Mouse (Mus musculus) intestine, embryonic 14.5 days (tissue): ENCODE measurements around the gene St6galnac3. TPM values are rescaled to one million over a fixed set of nuclear protein-coding genes. Genes with fewer than 3 reads are reported as not detected.

ENCODE experiments used
- ATAC-seq: fragments of 200-750 bp; cut with Nextera tagmentation; replicated peaks from 2 replicates; pipeline ENCODE4 v1.8.0; 2017; ENCODE audit warnings: low read depth, moderate number of reproducible peaks, moderate TSS enrichment, moderate library complexity; ENCODE audit not compliant: low FRiP score, low TSS enrichment
- DNase-seq: peaks from one replicate; pipeline ENCODE4 v3.0.0-alpha.2; 2018; ENCODE audit warnings: low spot score
- H3K27ac ChIP-seq: fragments of 300-500 bp; sonication (generic); 2 replicates; pipeline ENCODE4 v1.5.1; 2014; ENCODE audit warnings: low read depth, mild to moderate bottlenecking, control low read depth
- H3K27me3 ChIP-seq: fragments of 300-500 bp; sonication (generic); replicated peaks from 2 replicates; pipeline ENCODE4 v1.6.1; 2014; ENCODE audit warnings: low read length, control low read depth; ENCODE audit not compliant: control insufficient read depth, insufficient read depth
- H3K36me3 ChIP-seq: fragments of 300-500 bp; sonication (generic); 2 replicates; pipeline ENCODE4 v1.6.1; 2014; ENCODE audit warnings: low read length, control low read depth; ENCODE audit not compliant: control insufficient read depth, insufficient read depth
- H3K4me1 ChIP-seq: fragments of 300-500 bp; sonication (generic); replicated peaks from 2 replicates; pipeline ENCODE4 v1.6.1; 2014; ENCODE audit warnings: low read length, control low read depth, mixed read lengths; ENCODE audit not compliant: control insufficient read depth, insufficient read depth
- H3K4me2 ChIP-seq: fragments of 300-500 bp; sonication (generic); 2 replicates; pipeline ENCODE4 v1.6.1; 2014; ENCODE audit warnings: low read length
- H3K4me3 ChIP-seq: fragments of 300-500 bp; sonication (generic); 2 replicates; pipeline ENCODE4 v1.5.1; 2014; ENCODE audit warnings: low read depth, low read length, control low read depth, mixed read lengths
- H3K9ac ChIP-seq: fragments of 300-500 bp; sonication (generic); 2 replicates; pipeline ENCODE4 v1.6.1; 2014; ENCODE audit warnings: mild to moderate bottlenecking, low read length
- H3K9me3 ChIP-seq: fragments of 300-500 bp; sonication (generic); 2 replicates; pipeline ENCODE4 v1.6.1; 2016; ENCODE audit warnings: low read length, control low read depth; ENCODE audit not compliant: control insufficient read depth
- WGBS: fragments of 180-500 bp; shearing (Covaris S2); extraction: QIAGEN DNeasy Blood & Tissue Kit; methylation state at CpG from one replicate; pipeline ENCODE4 v1.1.7; 2014; 5-methylcytosine and 5-hydroxymethylcytosine counted together
- polyA plus RNA-seq: library from polyadenylated mRNA; unstranded; fragments of >200 nt; fragmentation: Nextera tagmentation; extraction: Ambion mirVana; gene quantifications from 2 replicates; pipeline ENCODE4 v1.2.1, GENCODE M21; 2014

The St6galnac3 gene
- polyA plus RNA-seq, 1 experiment from 2014 or later = 45.5 TPM

GRCm38 (mm10) chr3:153313583-153313982, 411.4 kb downstream of the St6galnac3 start:
- Histone ChIP-seq H3K9ac (no peak overlapping the region), H3K4me3 (no peak overlapping the region), H3K4me1 (no peaks in the 10 kb centered on the region), H3K27me3 (no peaks in the 10 kb centered on the region), H3K36me3 (no peaks in the 10 kb centered on the region), H3K27ac (no peak overlapping the region), H3K4me2 (no peak overlapping the region), H3K9me3 (no peaks in the 10 kb centered on the region)
- no peak for ATAC-seq
- WGBS = 87% methylated on average over 5 of the region's 9 CpGs
- DNase-seq = no peak

GRCm38 (mm10) chr3:153313167-153313566, 411.8 kb downstream of the St6galnac3 start:
- no peak for DNase-seq
- Histone ChIP-seq H3K4me2 (no peak overlapping the region), H3K36me3 (no peaks in the 10 kb centered on the region), H3K27me3 (no peaks in the 10 kb centered on the region), H3K27ac (no peak overlapping the region), H3K9ac (no peak overlapping the region), H3K4me3 (no peak overlapping the region), H3K9me3 (no peaks in the 10 kb centered on the region), H3K4me1 (no peaks in the 10 kb centered on the region)
- no peak for ATAC-seq
- WGBS = 93% methylated on average over 9 of the region's 9 CpGs

- no peak for DNase-seq
- WGBS = 94% methylated on average over 3 of the region's 3 CpGs
Measured at GRCm38 (mm10) chr3:153312006-153312405, 413.0 kb downstream of the St6galnac3 start.

GRCm38 (mm10) chr3:153308379-153308778, 416.6 kb downstream of the St6galnac3 start:
- H3K4me3 ChIP-seq = no peak overlapping the region
- no peaks in the 10 kb centered on the region for H3K27me3 ChIP-seq
- H3K4me1 ChIP-seq = no peaks in the 10 kb centered on the region
- H3K9me3 ChIP-seq = no peaks in the 10 kb centered on the region
- no peak overlapping the region for H3K9ac ChIP-seq
- no peak overlapping the region for H3K27ac ChIP-seq
- no peak for DNase-seq
- 85% methylated on average over 4 of the region's 4 CpGs for WGBS
- ATAC-seq = no peak
- no peaks in the 10 kb centered on the region for H3K36me3 ChIP-seq
- no peak overlapping the region for H3K4me2 ChIP-seq

More at GRCm38 (mm10) chr3:153312006-153312405, 413.0 kb downstream of the St6galnac3 start:
- Histone ChIP-seq H3K9me3 (no peaks in the 10 kb centered on the region), H3K4me3 (no peak overlapping the region), H3K36me3 (no peaks in the 10 kb centered on the region), H3K4me1 (no peaks in the 10 kb centered on the region), H3K27ac (no peak overlapping the region), H3K9ac (no peak overlapping the region), H3K27me3 (no peaks in the 10 kb centered on the region), H3K4me2 (no peak overlapping the region)
- ATAC-seq = no peak

- no peaks in the 10 kb centered on the region for H3K4me1 ChIP-seq
- 74% methylated on average over 3 of the region's 3 CpGs for WGBS
- ATAC-seq = no peak
Measured at GRCm38 (mm10) chr3:153305153-153305552, 419.8 kb downstream of the St6galnac3 start.

GRCm38 (mm10) chr3:153302376-153302775, 422.6 kb downstream of the St6galnac3 start:
- Histone ChIP-seq H3K27ac (no peak overlapping the region), H3K36me3 (no peaks in the 10 kb centered on the region), H3K4me3 (no peak overlapping the region), H3K9ac (no peak overlapping the region), H3K4me1 (no peaks in the 10 kb centered on the region), H3K4me2 (no peak overlapping the region), H3K27me3 (no peaks in the 10 kb centered on the region), H3K9me3 (no peaks in the 10 kb centered on the region)
- 92% methylated on average over 7 of the region's 7 CpGs for WGBS
- no peak for DNase-seq
- no peak for ATAC-seq

More at GRCm38 (mm10) chr3:153305153-153305552, 419.8 kb downstream of the St6galnac3 start:
- H3K36me3 ChIP-seq = no peaks in the 10 kb centered on the region
- H3K9ac ChIP-seq = no peak overlapping the region
- no peaks in the 10 kb centered on the region for H3K9me3 ChIP-seq
- no peak overlapping the region for H3K4me3 ChIP-seq
- DNase-seq = no peak
- no peak overlapping the region for H3K4me2 ChIP-seq
- no peaks in the 10 kb centered on the region for H3K27me3 ChIP-seq
- H3K27ac ChIP-seq = no peak overlapping the region

- ATAC-seq (no peak), DNase-seq (no peak)
- no peaks in the 10 kb centered on the region for H3K36me3 ChIP-seq
- H3K9ac ChIP-seq = no peak overlapping the region
- H3K9me3 ChIP-seq = no peaks in the 10 kb centered on the region
- H3K4me2 ChIP-seq = no peak overlapping the region
- H3K27ac ChIP-seq = no peak overlapping the region
- no peak overlapping the region for H3K4me3 ChIP-seq
- 49% methylated on average over 22 of the region's 22 CpGs for WGBS
- H3K27me3 ChIP-seq = no peaks in the 10 kb centered on the region
- H3K4me1 ChIP-seq = peaks cover 7% of the 10 kb centered on the region; the same call in 1 of the 2 replicates
Measured at GRCm38 (mm10) chr3:153296375-153297068, 428.5 kb downstream of the St6galnac3 start.

GRCm38 (mm10) chr3:153292853-153293252, 432.1 kb downstream of the St6galnac3 start:
- Histone ChIP-seq H3K27me3 (no peaks in the 10 kb centered on the region), H3K36me3 (no peaks in the 10 kb centered on the region), H3K4me3 (no peak overlapping the region), H3K4me1 (peaks cover 7% of the 10 kb centered on the region; the same call in 1 of the 2 replicates), H3K4me2 (no peak overlapping the region), H3K9ac (no peak overlapping the region), H3K27ac (no peak overlapping the region), H3K9me3 (no peaks in the 10 kb centered on the region)
- ATAC-seq = no peak
- over 99% methylated on average over 5 of the region's 5 CpGs for WGBS
- DNase-seq = no peak

- H3K27ac ChIP-seq = no peak overlapping the region
- 90% methylated on average over 9 of the region's 9 CpGs for WGBS
- H3K9me3 ChIP-seq = no peaks in the 10 kb centered on the region
- H3K4me3 ChIP-seq = no peak overlapping the region
- DNase-seq (no peak), ATAC-seq (no peak)
- H3K9ac ChIP-seq = no peak overlapping the region
- H3K4me1 ChIP-seq = peaks cover 7% of the 10 kb centered on the region; the same call in 1 of the 2 replicates
- no peaks in the 10 kb centered on the region for H3K36me3 ChIP-seq
- no peaks in the 10 kb centered on the region for H3K27me3 ChIP-seq
- no peak overlapping the region for H3K4me2 ChIP-seq
Measured at GRCm38 (mm10) chr3:153292363-153292762, 432.6 kb downstream of the St6galnac3 start.
